Mouse (Mus musculus): ENCODE results near the gene Atxn1.

DNA sequence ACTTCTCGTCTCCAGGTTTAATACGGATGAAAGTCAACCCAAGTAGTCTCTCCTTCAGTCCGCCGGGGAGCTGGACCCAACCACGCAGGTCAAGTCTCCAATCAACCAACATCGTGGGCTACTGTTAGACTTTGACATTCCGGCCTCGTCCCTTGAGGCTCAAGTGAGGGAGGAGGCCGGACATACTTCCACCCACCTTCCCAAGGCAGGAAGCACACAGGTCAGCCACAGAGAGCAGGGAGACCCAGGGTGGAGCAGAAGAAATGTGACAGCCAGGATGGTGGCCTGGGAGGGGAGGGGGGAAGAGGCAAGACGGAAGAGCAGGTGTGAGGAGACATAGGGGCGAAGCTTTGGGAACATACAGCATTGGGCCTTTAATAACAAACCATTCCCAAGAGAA is 18.7 kb downstream of the Atxn1 start:
- TF ChIP-seq CTCF (IDR thresholded peaks at IDR 0.05) (no peak), EP300 (IDR thresholded peaks at IDR 0.05; ENCODE audit: insufficient read depth, low read depth, low read length) (no peak), POLR2A (IDR thresholded peaks at IDR 0.05; ENCODE audit: insufficient read depth, low read depth, low read length) (no peak)

All from heart, adult 2 months (tissue).